Mouse (Mus musculus): ENCODE results near the gene Tcf7l2.

GRCm38 (mm10) chr19:55767104-55767503 is 25.5 kb downstream of the Tcf7l2 start:
- TF ChIP-seq CTCF (IDR thresholded peaks at IDR 0.05; ENCODE audit: low read depth, low read length), result no peak
- no peak for TF ChIP-seq POLR2AphosphoS5 (IDR thresholded peaks at IDR 0.05; ENCODE audit: insufficient replicate concordance, low read depth, low read length)

All from G1E (cell line).